Mouse (Mus musculus): Measurements from ENCODE around the gene Tfap2d.
A peak's percentile ranks its signal among the peaks of the same experiment; 100 is the strongest.

The Tfap2d gene

GRCm38 (mm10) chr1:19102631-19103030 lies at the start of gene Tfap2d:
TSS of gene Tfap2d (plus strand) at chr1:19103022.
- DNase-seq: no peak

GRCm38 (mm10) chr1:19056300-19056699 lies 46.5 kb upstream of the Tfap2d start:
- DNase-seq: peak; percentile 2

- no peak for DNase-seq
Measured at GRCm38 (mm10) chr1:19056861-19057260, 46.0 kb upstream of the Tfap2d start.

GRCm38 (mm10) chr1:19088078-19088477 lies 14.7 kb upstream of the Tfap2d start:
- no peak for DNase-seq

DNA sequence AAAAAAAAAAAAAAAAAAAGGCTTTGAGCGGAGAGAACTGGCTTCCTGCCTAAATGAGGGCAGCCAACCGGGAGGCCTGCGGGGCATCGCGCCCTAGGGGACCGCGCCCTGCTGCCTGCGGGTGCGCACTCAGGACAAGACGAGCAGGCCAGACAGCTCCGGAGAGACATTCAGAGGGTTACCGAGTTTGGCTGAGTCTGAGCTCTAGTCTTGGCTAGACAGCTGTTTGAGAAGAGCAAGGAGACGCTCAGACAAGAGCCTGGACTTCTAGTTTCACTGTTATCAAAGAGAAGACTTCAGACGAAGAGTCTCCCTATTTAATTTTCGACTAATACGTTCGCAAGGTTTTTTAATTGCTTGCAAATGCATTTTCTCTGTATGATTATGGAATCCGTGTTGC lies 5.9 kb upstream of the Tfap2d start:
- DNase-seq: no peak

DNA sequence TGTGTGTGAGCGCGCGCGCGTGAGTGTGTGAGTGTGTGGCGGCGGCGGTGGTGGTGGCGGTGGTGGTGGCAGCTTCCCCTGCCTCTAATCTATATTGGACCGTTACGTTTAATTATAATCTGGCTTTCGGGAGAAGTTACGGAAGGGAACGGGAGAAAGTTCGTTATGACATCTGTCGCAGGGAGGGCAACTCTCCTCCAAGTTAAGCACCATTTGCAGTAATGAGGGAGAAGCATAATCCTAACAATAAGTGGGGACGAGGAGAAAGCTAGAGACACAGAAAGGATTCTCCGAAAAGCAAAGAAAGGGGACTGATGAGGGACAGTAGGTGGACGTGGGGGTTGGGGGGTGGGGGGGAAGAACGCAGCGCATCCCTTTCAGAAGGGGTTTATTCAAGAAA lies 494 bp downstream of the Tfap2d start:
- DNase-seq: no peak

DNA sequence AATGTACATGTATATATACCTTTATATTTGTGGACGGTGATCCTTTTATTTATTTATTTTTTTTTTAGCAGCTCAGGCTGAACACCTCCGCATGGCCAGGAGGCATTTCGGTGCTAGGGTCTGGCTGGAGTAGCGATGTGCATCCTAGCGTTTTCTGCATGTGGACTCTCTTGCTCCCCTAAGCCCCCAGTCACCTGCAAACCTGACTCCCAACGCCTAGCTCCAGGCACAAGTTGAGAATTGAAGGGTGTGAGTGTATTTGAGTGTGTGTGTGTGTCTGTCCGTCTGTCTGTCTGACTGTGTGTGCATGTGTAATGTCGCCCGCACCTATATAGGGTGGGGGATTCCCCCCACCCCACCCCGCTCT lies 937 bp downstream of the Tfap2d start:
- DNase-seq: no peak

DNA sequence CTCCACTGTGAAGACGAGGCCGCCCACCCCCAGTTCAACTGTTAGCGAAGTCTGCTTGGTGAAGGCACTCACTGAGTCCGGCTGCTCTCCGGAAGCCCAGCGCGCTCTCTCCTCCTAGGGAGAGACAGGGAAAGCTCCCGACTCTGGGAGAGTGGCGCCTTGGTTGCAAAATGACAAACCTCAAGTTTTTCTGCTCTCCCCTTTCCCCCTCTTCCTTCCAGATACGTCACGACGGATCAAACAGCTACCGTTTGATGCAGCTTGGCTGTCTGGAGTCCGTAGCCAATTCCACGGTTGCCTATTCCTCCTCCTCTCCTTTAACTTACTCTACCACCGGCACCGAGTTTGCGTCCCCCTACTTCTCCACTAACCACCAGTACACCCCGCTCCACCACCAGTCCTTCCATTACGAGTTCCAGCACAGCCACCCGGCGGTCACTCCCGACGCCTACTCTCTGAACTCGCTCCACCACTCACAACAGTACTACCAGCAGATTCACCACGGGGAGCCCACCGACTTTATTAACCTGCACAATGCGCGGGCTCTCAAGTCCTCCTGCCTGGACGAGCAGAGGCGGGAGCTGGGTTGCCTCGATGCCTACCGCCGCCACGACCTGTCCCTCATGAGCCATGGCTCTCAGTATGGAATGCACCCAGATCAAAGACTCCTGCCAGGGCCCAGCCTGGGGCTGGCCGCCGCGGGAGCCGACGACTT lies 1.5 kb downstream of the Tfap2d start:
- no peak for DNase-seq

GRCm38 (mm10) chr1:19106401-19106800 lies 3.6 kb downstream of the Tfap2d start:
- no peak for DNase-seq

DNA sequence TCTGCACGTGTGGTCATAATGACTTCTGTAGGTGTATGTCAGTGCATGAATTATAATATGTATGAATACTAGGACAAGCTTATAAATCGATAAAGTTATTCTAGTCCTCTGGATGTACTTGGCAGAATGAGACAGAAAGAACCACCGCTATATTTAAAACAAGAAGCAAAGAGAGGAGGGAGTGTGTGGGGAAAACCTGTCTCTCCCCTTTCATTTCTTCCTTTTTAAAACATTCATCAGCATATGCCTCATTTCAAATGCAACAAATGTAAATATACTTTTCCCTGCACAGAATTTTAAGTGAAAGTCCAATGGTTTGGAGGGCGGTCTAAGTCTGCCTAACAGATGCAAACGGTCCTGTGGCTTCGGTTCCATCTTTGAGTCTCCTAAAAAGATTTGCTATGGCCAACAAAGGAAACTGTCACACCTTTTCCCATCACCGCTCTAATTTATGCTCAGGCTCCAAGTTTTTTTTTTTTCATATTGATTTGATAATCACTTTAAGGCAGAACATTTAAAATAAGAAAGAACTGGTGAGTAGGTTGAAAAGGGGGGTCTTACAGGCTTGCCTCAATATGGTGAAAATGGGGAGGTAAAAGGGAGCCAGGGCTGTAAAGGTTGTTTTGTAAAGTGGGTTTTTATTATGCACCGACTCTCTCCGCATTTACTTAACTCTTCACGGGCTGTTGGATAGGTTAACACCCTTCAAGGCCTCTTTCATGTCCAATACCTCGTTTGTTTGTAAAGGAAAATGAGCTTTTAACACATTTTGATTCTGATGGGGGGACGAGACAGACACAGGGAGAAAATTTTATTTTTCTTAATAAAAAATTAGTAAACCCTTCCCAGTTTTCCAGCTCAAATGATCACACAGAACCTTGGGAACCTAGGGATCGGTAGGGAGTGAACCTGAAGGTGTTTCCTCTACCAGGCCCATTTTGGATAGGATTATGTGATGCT lies 4.3 kb downstream of the Tfap2d start:
- DNase-seq: no peak

GRCm38 (mm10) chr1:19107801-19108200 lies 5.0 kb downstream of the Tfap2d start:
- DNase-seq: no peak

- DNase-seq: no peak
Measured at GRCm38 (mm10) chr1:19109711-19110110, 6.9 kb downstream of the Tfap2d start.

- no peak for DNase-seq
Measured at GRCm38 (mm10) chr1:19110211-19110610, 7.4 kb downstream of the Tfap2d start.

- DNase-seq: no peak
Measured at GRCm38 (mm10) chr1:19111020-19111419, 8.2 kb downstream of the Tfap2d start.

GRCm38 (mm10) chr1:19178742-19179397 lies 76.0 kb downstream of the Tfap2d start:
- peak; percentile 14 for DNase-seq

GRCm38 (mm10) chr1:19205649-19206048 lies 102.8 kb downstream of the Tfap2d start:
- peak; percentile 8 for DNase-seq

GRCm38 (mm10) chr1:19206194-19206593 lies 103.4 kb downstream of the Tfap2d start:
- no peak for DNase-seq

GRCm38 (mm10) chr1:19207611-19208010 lies 104.8 kb downstream of the Tfap2d start:
- no peak for DNase-seq

- DNase-seq: no peak
Measured at GRCm38 (mm10) chr1:19208641-19209358, 106.0 kb downstream of the Tfap2d start, which contains the start of gene Tfap2b. TSS of gene Tfap2b (plus strand) at chr1:19208914.

- no peak for DNase-seq
Measured at GRCm38 (mm10) chr1:19209359-19209745, 106.5 kb downstream of the Tfap2d start.

DNA sequence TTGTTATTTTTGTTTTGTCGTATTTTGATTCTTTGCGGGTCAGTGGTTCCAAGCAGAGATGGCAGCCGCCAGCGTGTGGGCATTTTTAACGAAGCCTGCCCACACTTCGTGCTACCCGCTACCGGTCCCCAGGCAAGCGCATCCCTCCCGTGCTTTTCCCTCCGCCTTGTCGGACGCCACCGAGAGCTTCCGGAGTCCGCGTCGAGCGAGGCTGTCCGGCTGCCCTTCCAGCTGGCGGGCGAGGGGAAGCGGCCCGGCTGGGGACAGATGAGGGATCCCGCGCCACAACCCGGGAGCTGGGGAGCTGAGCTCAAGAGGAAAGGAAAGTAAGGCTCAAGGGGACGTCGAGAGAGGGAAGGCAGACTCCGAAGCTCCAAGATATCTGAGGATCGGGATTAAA lies 107.0 kb downstream of the Tfap2d start:
- no peak for DNase-seq

DNA sequence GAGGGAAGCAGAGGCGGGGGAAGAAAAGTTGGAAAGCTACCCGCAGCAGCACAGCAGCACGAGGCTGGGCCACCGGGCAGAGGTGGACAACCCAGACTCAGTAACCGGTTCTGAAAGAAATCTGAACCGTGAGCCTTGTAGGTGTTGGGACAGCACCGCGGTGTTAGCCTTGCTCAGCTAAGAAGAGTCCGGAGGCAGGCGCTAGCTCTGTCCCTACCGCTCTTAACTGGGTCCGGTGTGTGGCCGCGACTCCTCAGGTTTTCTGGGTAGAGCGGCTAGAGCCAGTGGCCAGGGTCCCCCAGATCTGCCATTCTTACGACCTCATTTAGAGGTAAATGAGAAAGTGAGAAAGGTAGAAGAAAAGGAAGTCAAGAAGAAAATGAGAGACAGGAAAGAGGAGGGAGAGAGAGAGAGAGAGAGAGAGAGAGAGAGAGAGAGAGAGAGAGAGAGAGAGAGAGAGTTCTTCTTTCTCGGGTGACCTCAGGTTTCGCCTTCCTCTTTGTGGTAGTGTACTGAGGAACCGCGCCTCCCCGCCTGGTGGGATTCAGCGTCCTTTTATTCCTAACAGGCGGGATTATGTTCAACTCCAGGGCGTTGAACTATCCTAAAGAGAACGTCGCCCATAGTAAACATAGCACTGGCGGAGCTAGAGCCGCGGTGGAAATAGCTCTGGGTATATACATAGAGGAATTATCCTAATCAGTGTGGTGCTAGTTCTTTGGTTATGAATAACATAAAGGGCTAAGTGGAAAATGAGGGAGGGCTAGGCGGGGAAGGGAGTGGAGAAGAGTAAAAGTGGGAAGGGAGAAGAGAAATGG lies 107.6 kb downstream of the Tfap2d start:
- no peak for DNase-seq
